Mouse (Mus musculus) hindbrain, embryonic 16.5 days (tissue): ENCODE results near the gene Rap1gds1. TPM values are rescaled to one million over a fixed set of nuclear protein-coding genes. Genes with fewer than 3 reads are reported as not detected.
A peak's percentile ranks its signal among the peaks of the same experiment; 100 is the strongest.

Source experiments
- ATAC-seq: fragments of 200-750 bp; cut with Nextera tagmentation; 2 replicates; pipeline ENCODE4 v1.8.0; 2017; ENCODE audit warnings: moderate TSS enrichment, moderate library complexity
- H3K27ac ChIP-seq: fragments of 300-500 bp; sonication (generic); 2 replicates; pipeline ENCODE4 v1.5.1; 2014; ENCODE audit warnings: low read depth, mild to moderate bottlenecking, control low read depth, low read length, moderate library complexity
- H3K27me3 ChIP-seq: fragments of 300-500 bp; sonication (generic); replicated peaks from 2 replicates; pipeline ENCODE4 v1.6.1; 2014; ENCODE audit warnings: low read length; ENCODE audit not compliant: control insufficient read depth, insufficient read depth
- H3K36me3 ChIP-seq: fragments of 300-500 bp; sonication (generic); 2 replicates; pipeline ENCODE4 v1.6.1; 2014; ENCODE audit warnings: mild to moderate bottlenecking, low read length, moderate library complexity, mixed read lengths; ENCODE audit not compliant: control insufficient read depth, insufficient read depth
- H3K4me1 ChIP-seq: fragments of 300-500 bp; sonication (generic); 2 replicates; pipeline ENCODE4 v1.6.1; 2014; ENCODE audit warnings: low read depth, low read length; ENCODE audit not compliant: control insufficient read depth, insufficient read depth
- H3K4me2 ChIP-seq: fragments of 300-500 bp; sonication (generic); 2 replicates; pipeline ENCODE4 v1.6.1; 2014; ENCODE audit warnings: mild to moderate bottlenecking, low read length, control low read depth, moderate library complexity
- H3K4me3 ChIP-seq: fragments of 300-500 bp; sonication (generic); 2 replicates; pipeline ENCODE4 v1.5.1; 2014; ENCODE audit warnings: mild to moderate bottlenecking, low read length, control low read depth, moderate library complexity
- H3K9ac ChIP-seq: fragments of 300-500 bp; sonication (generic); 2 replicates; pipeline ENCODE4 v1.6.1; 2014; ENCODE audit warnings: low read depth, mild to moderate bottlenecking, control low read depth, low read length, moderate library complexity
- H3K9me3 ChIP-seq: fragments of 300-500 bp; sonication (generic); 2 replicates; pipeline ENCODE4 v1.6.1; 2014; ENCODE audit warnings: mild to moderate bottlenecking, low read length, moderate library complexity; ENCODE audit not compliant: control insufficient read depth
- WGBS: fragments of 180-500 bp; shearing (Covaris S2); extraction: QIAGEN DNeasy Blood & Tissue Kit; methylation state at CpG from one replicate; pipeline ENCODE4 v1.1.7; 2014; 5-methylcytosine and 5-hydroxymethylcytosine counted together
- polyA plus RNA-seq: library from polyadenylated mRNA; unstranded; fragments of >200 nt; fragmentation: Nextera tagmentation; extraction: Ambion mirVana; gene quantifications from 2 replicates; pipeline ENCODE4 v1.2.1, GENCODE M21; 2015

Rap1gds1 gene
- polyA plus RNA-seq, 1 experiment from 2014 or later: 102 TPM

- no peak overlapping the region for H3K4me2 ChIP-seq
- no peaks in the 10 kb centered on the region for H3K9me3 ChIP-seq
- peak overlapping the region; percentile 2; the same call in 1 of the 2 replicates for H3K27ac ChIP-seq
- H3K36me3 ChIP-seq: 0 out of 2 replicates have a peak, but pooled peaks cover 3% of the 10 kb centered on the region
- H3K4me1 ChIP-seq: peaks cover 6% of the 10 kb centered on the region
- peak; percentile 73 for ATAC-seq
- H3K9ac ChIP-seq: no peak overlapping the region
- no peak overlapping the region for H3K4me3 ChIP-seq
- WGBS: 31% methylated on average over 17 of the region's 17 CpGs
- no peaks in the 10 kb centered on the region for H3K27me3 ChIP-seq
These were observed 168.7 kb downstream of the Rap1gds1 start for GRCm38 (mm10) chr3:138906112-138906880.

GRCm38 (mm10) chr3:138905678-138906077, 169.3 kb downstream of the Rap1gds1 start:
- peak; percentile 62 for ATAC-seq
- Histone ChIP-seq H3K27me3 (no peaks in the 10 kb centered on the region), H3K9ac (no peak overlapping the region), H3K9me3 (no peaks in the 10 kb centered on the region), H3K4me1 (peaks cover 6% of the 10 kb centered on the region), H3K4me2 (no peak overlapping the region), H3K27ac (peak overlapping the region; percentile 2; the same call in 1 of the 2 replicates), H3K4me3 (no peak overlapping the region), H3K36me3 (0 out of 2 replicates have a peak, but pooled peaks cover 3% of the 10 kb centered on the region)
- 24% methylated on average over 7 of the region's 7 CpGs for WGBS

GRCm38 (mm10) chr3:138900571-138901141, 174.3 kb downstream of the Rap1gds1 start:
- H3K4me3 ChIP-seq: no peak overlapping the region
- H3K4me2 ChIP-seq: no peak overlapping the region
- no peaks in the 10 kb centered on the region for H3K4me1 ChIP-seq
- no peaks in the 10 kb centered on the region for H3K27me3 ChIP-seq
- 84% methylated on average over 9 of the region's 9 CpGs for WGBS
- no peak overlapping the region for H3K27ac ChIP-seq
- H3K9me3 ChIP-seq: no peaks in the 10 kb centered on the region
- ATAC-seq: no peak
- no peak overlapping the region for H3K9ac ChIP-seq
- peaks cover 28% of the 10 kb centered on the region for H3K36me3 ChIP-seq

- Histone ChIP-seq H3K9ac (no peak overlapping the region), H3K9me3 (no peaks in the 10 kb centered on the region), H3K4me2 (no peak overlapping the region), H3K36me3 (peaks cover 28% of the 10 kb centered on the region), H3K27me3 (no peaks in the 10 kb centered on the region), H3K4me1 (no peaks in the 10 kb centered on the region), H3K4me3 (no peak overlapping the region), H3K27ac (no peak overlapping the region)
- no peak for ATAC-seq
- 97% methylated on average over 8 of the region's 8 CpGs for WGBS
These were observed 176.9 kb downstream of the Rap1gds1 start for GRCm38 (mm10) chr3:138898055-138898454.

- Histone ChIP-seq H3K4me2 (no peak overlapping the region), H3K27ac (no peak overlapping the region), H3K9me3 (no peaks in the 10 kb centered on the region), H3K27me3 (no peaks in the 10 kb centered on the region), H3K4me3 (no peak overlapping the region), H3K36me3 (peaks cover 25% of the 10 kb centered on the region), H3K4me1 (no peaks in the 10 kb centered on the region), H3K9ac (no peak overlapping the region)
- 85% methylated on average over 11 of the region's 11 CpGs for WGBS
- no peak for ATAC-seq
These were observed 177.5 kb downstream of the Rap1gds1 start for GRCm38 (mm10) chr3:138897500-138897899.

- no peak for ATAC-seq
- 44% methylated on average over 5 of the region's 5 CpGs for WGBS
These were observed 181.5 kb downstream of the Rap1gds1 start for GRCm38 (mm10) chr3:138893520-138893919.

GRCm38 (mm10) chr3:138889769-138890295, 185.2 kb downstream of the Rap1gds1 start:
- Histone ChIP-seq H3K4me3 (no peak overlapping the region), H3K36me3 (no peaks in the 10 kb centered on the region), H3K4me2 (no peak overlapping the region), H3K27me3 (no peaks in the 10 kb centered on the region), H3K4me1 (peaks cover 8% of the 10 kb centered on the region; the same call in 1 of the 2 replicates), H3K27ac (no peak overlapping the region), H3K9me3 (no peaks in the 10 kb centered on the region), H3K9ac (no peak overlapping the region)
- 59% methylated on average over 10 of the region's 10 CpGs for WGBS
- ATAC-seq: no peak

More at GRCm38 (mm10) chr3:138893520-138893919, 181.5 kb downstream of the Rap1gds1 start:
- H3K4me3 ChIP-seq: no peak overlapping the region
- no peaks in the 10 kb centered on the region for H3K9me3 ChIP-seq
- no peak overlapping the region for H3K4me2 ChIP-seq
- peaks cover 16% of the 10 kb centered on the region for H3K36me3 ChIP-seq
- no peak overlapping the region for H3K9ac ChIP-seq
- peaks cover 8% of the 10 kb centered on the region; the same call in 1 of the 2 replicates for H3K4me1 ChIP-seq
- no peaks in the 10 kb centered on the region for H3K27me3 ChIP-seq
- H3K27ac ChIP-seq: peak overlapping the region; percentile 41; the same call in 1 of the 2 replicates

GRCm38 (mm10) chr3:138889214-138889613, 185.8 kb downstream of the Rap1gds1 start:
- WGBS: 62% methylated on average over 4 of the region's 4 CpGs
- ATAC-seq: no peak

GRCm38 (mm10) chr3:138886121-138886520, 188.9 kb downstream of the Rap1gds1 start:
- H3K4me3 ChIP-seq: no peak overlapping the region
- no peaks in the 10 kb centered on the region for H3K27me3 ChIP-seq
- H3K9me3 ChIP-seq: no peaks in the 10 kb centered on the region
- no peaks in the 10 kb centered on the region for H3K36me3 ChIP-seq
- ATAC-seq: no peak
- H3K9ac ChIP-seq: no peak overlapping the region
- H3K4me1 ChIP-seq: peaks cover 11% of the 10 kb centered on the region
- H3K4me2 ChIP-seq: no peak overlapping the region
- H3K27ac ChIP-seq: no peak overlapping the region
- 81% methylated on average over 5 of the region's 5 CpGs for WGBS

More at GRCm38 (mm10) chr3:138889214-138889613, 185.8 kb downstream of the Rap1gds1 start:
- H3K4me2 ChIP-seq: no peak overlapping the region
- no peaks in the 10 kb centered on the region for H3K36me3 ChIP-seq
- H3K9me3 ChIP-seq: no peaks in the 10 kb centered on the region
- no peak overlapping the region for H3K4me3 ChIP-seq
- H3K27ac ChIP-seq: no peak overlapping the region
- H3K9ac ChIP-seq: no peak overlapping the region
- peaks cover 8% of the 10 kb centered on the region; the same call in 1 of the 2 replicates for H3K4me1 ChIP-seq
- no peaks in the 10 kb centered on the region for H3K27me3 ChIP-seq
